Mouse (Mus musculus) cerebellum, adult (tissue): ENCODE data around the gene Hnf1b.

Source experiments
- ATAC-seq: cut with Nextera tagmentation; 2 replicates; pipeline ENCODE4 v1.9.2; 2017; ENCODE audit warnings: mild to moderate bottlenecking, moderate library complexity, mixed read lengths; ENCODE audit not compliant: insufficient number of reproducible peaks, low FRiP score, low TSS enrichment

The Hnf1b gene

GRCm38 (mm10) chr11:83852501-83853211 is 2.8 kb downstream of the Hnf1b start:
- no peak for ATAC-seq

GRCm38 (mm10) chr11:83853221-83853792 is 3.4 kb downstream of the Hnf1b start:
- ATAC-seq: no peak

- no peak for ATAC-seq
Observed at GRCm38 (mm10) chr11:83854091-83854490, 4.2 kb downstream of the Hnf1b start.

- no peak for ATAC-seq
Observed at GRCm38 (mm10) chr11:83854707-83855106, 4.8 kb downstream of the Hnf1b start.

- no peak for ATAC-seq
Observed at GRCm38 (mm10) chr11:83857256-83857655, 7.4 kb downstream of the Hnf1b start.

- ATAC-seq: no peak
Observed at GRCm38 (mm10) chr11:83865286-83865685, 15.4 kb downstream of the Hnf1b start.

GRCm38 (mm10) chr11:83867571-83867970 is 17.7 kb downstream of the Hnf1b start:
- no peak for ATAC-seq

- no peak for ATAC-seq
Observed at GRCm38 (mm10) chr11:83869147-83869546, 19.3 kb downstream of the Hnf1b start.

- ATAC-seq: no peak
Observed at GRCm38 (mm10) chr11:83869686-83870085, 19.8 kb downstream of the Hnf1b start.

GRCm38 (mm10) chr11:83871780-83872554 is 22.1 kb downstream of the Hnf1b start:
- no peak for ATAC-seq

GRCm38 (mm10) chr11:83873509-83873908 is 23.6 kb downstream of the Hnf1b start:
- ATAC-seq: no peak

GRCm38 (mm10) chr11:83876630-83877029 is 26.8 kb downstream of the Hnf1b start:
- no peak for ATAC-seq

- no peak for ATAC-seq
Observed at GRCm38 (mm10) chr11:83877765-83878164, 27.9 kb downstream of the Hnf1b start.

GRCm38 (mm10) chr11:83878417-83878952 is 28.6 kb downstream of the Hnf1b start:
- no peak for ATAC-seq

GRCm38 (mm10) chr11:83879130-83879529 is 29.3 kb downstream of the Hnf1b start:
- no peak for ATAC-seq

- no peak for ATAC-seq
Observed at GRCm38 (mm10) chr11:83881438-83881837, 31.6 kb downstream of the Hnf1b start.

- ATAC-seq: no peak
Observed at GRCm38 (mm10) chr11:83882552-83882951, 32.7 kb downstream of the Hnf1b start.

- no peak for ATAC-seq
Observed at GRCm38 (mm10) chr11:83883074-83883473, 33.2 kb downstream of the Hnf1b start.

GRCm38 (mm10) chr11:83883812-83884211 is 33.9 kb downstream of the Hnf1b start:
- ATAC-seq: no peak

GRCm38 (mm10) chr11:83885175-83885574 is 35.3 kb downstream of the Hnf1b start:
- ATAC-seq: no peak

GRCm38 (mm10) chr11:83886746-83887145 is 36.9 kb downstream of the Hnf1b start:
- no peak for ATAC-seq
